Mouse (Mus musculus) E14TG2a.4 (cell line): Measurements from ENCODE around the gene Vmn1r232.

Experiments used
- CTCF ChIP-seq: conservative IDR thresholded peaks from 2 replicates; pipeline ENCODE4 v1.5.1; 2014; ENCODE audit warnings: low read length
- NANOG ChIP-seq: IDR thresholded peaks from 2 replicates; pipeline ENCODE4 v1.6.1; 2014; ENCODE audit warnings: borderline replicate concordance, low read length, mixed read lengths

DNA sequence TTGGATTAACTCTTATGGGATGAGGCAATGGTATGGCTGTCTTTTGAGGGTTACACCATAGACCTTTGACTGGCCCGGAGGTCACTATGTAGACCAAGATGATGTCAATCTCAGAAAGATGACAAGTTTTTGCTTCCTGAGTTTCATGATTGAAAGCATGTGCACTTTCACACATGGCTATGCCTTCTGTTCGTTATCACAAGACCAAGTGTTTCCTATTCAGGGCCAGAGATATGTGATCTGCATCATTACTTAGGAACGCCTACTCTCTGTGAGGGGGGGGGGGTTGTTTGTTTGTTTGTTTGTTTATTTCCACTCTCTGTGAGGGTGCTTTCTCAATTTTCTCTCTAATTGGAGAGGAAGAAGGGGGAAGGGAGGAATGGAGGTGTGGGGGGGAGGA, 24.7 kb upstream of the Vmn1r232 start:
- TF ChIP-seq CTCF = no peak
- no peak for TF ChIP-seq NANOG
